Mouse (Mus musculus) spleen, adult 18-20 months (tissue): ENCODE results near the gene Aldh9a1.

ENCODE experiments used
- DNase-seq, 2 experiments: peaks; one replicate each; pipeline ENCODE4 v3.0.0; 2022; ENCODE audit warnings: mixed read lengths in 2 of 2

The Aldh9a1 gene

GRCm38 (mm10) chr1:167350597-167351415, 1.0 kb downstream of the Aldh9a1 start:
- DNase-seq: no peak

DNA sequence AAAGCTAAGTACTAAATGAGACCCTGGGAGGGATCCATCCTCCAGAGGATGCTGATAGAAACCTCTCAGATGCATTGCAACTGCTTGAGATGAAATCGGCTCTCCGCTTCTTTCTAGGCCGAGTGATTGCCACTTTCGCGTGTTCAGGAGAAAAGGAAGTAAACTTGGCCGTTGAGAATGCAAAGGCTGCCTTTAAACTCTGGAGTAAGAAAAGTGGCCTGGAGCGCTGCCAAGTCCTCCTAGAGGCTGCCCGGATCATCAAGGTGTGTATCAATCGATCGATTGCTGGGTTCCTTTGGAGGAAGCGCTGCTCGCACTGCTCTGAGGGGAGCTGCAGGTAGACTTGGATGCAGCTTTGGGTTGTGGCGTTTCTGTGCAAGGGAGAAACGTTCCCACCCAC, 2.6 kb downstream of the Aldh9a1 start:
- no peak for DNase-seq

DNA sequence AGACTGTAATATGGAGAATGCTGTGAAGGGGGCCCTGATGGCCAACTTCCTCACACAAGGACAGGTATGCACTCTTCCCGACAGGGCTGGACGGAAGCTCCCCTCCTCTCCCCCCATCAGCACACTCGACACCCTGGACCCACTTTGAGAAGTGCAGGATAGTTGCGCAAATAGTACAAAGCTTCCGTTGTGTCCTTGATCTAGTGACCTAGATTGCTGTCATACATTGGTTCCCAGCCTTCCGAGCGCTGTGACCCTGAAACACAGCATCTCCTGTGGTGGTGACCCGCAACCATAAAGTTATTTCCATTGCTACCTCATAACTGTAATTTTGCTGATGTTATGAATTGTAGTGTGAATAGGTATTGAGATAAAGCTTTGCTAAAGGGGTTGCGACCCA, 7.6 kb downstream of the Aldh9a1 start:
- DNase-seq: no peak

DNA sequence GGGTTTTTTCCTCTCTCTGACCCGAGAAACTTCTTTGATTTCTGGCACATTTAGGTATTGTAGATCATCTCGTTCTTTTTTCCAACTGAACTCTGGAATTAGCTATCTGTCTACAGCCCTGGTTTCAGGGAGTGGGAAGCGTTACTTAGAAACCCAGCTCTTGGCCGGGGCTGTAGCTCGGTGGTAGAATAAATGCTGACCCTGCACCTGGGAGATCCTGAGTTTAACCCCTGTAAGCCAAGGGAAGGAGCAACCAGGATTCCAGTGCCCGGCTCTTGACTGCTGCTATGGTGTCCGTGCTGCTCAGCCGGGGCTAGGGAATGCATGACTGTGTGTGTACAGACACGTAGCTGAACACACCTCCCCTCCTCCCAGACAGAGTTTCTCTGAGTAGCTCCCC, 8.9 kb downstream of the Aldh9a1 start:
- no peak for DNase-seq

DNA sequence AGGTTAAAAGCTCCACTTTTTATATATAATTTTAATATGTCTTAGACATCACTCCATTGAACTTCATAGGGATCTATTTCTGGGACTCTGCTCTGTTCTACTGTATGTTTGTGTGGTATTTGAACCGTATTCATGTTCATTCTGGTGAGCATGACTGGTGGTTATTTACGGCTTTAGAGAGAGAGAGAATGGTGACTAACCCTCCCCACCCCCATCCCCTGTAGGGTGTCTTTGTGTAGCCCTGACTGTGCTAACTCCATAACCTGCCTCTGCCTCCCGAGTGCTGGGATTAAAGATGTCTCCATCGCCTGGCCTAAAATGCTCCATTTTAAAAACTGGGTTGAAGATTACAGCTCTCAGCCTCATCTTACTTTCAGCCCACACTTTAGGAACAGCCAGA, 10.5 kb downstream of the Aldh9a1 start:
- no peak for DNase-seq

GRCm38 (mm10) chr1:167362819-167363218, 13.0 kb downstream of the Aldh9a1 start:
- DNase-seq: no peak

GRCm38 (mm10) chr1:167363322-167363721, 13.5 kb downstream of the Aldh9a1 start:
- no peak for DNase-seq

GRCm38 (mm10) chr1:167365808-167366207, 16.0 kb downstream of the Aldh9a1 start:
- DNase-seq: no peak

- DNase-seq: no peak
Measured at GRCm38 (mm10) chr1:167366621-167367020, 16.8 kb downstream of the Aldh9a1 start.

DNA sequence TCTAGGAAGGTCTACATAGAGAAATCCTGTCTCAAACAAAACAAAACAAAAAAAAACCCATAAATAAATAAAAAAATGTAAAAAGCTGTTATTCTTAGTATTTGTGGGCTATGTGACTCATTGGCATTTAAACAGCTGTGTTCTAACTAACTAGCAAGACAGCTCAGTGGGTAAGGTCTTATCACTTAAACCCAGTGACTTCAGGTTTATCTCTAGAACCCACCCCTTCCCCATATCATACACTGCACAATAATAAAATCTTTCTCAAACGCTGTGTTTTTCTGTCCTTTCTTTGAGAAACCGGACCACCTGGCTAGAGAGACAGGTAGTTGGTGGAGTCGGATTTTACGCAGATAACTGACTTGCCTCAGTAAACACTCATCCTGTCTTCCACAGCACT, 18.2 kb downstream of the Aldh9a1 start:
- no peak for DNase-seq

- DNase-seq: no peak
Measured at GRCm38 (mm10) chr1:167368513-167368912, 18.7 kb downstream of the Aldh9a1 start.

DNA sequence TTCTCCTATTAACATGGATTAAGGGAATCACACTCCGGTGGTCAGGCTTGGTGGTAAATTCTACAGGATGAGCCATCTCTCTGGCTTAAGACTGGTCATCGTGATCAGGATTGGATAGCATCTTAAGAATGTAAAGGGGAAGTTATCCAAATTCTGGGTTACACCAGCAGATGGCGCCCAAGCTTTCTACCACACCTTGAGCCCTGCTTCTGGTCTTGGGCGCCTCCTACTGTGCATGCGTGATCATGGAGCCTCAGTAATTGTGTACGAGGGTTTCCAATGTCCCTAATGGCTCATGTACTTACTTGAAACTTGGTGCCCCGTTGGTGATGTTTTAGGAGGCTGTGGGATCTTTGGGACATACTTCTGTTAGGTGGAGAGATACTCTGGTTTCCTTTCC, 20.1 kb downstream of the Aldh9a1 start:
- peak; percentile 70 to 92 for DNase-seq

GRCm38 (mm10) chr1:167372739-167373138, 22.9 kb downstream of the Aldh9a1 start:
- DNase-seq: no peak

DNA sequence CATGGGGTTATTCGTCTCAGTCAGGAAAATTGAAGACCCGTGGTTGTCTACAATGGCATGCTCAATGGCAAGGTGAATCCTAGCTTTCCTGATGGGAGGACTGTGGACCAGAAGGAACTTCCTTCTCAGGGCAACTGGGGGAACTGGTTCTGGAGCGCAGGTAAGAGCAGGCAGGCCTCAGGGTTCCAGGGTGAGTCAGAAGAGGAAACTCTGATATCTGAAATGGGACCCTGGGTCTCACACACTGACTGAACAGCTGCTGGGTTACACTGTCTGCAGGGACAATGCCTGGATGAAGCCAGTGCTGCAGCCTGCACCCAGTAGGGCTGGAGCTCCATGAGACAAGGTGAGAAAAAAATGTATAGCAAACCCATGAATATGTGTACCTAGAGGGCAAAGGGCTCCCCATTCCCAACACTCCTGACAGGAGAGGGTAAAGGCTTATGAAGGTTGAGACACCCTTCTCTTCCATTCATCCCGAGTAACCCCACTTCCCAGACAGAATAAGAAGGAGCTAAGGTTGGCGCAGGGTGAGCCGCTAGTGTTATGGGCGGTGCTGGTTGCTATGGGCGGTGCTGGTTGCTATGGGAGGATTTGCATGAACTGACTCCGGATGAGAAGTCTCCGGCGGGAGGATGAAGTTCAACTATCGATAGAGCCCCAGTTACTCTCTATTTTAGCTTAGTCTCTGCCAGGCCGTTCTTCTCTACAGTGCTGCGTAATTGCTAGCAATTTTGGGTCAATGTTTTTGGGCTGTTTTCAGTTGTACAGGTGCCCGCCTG, 24.4 kb downstream of the Aldh9a1 start:
- peak; percentile 71 to 75 for DNase-seq

GRCm38 (mm10) chr1:167374942-167375341, 25.2 kb downstream of the Aldh9a1 start:
- no peak for DNase-seq

DNA sequence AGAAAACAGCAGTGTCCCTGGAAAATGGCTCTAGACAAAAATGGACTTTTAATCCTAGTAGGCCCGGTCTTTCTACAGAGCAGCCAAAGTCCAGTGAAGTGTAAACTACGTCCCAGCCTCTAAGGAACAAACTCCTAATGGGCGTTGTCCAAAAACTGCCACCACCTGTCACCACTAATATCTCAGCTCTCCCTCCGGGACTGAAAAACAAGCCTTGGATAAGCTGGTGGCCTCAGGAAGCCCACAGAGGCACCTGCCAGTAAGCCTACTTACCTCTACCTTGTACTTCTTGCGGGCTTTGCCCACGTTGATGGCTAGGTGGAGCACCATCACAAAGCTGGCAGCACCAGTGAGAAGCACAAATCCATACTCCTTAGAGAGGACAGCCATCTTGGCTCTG, 28.2 kb downstream of the Aldh9a1 start:
- DNase-seq: no peak

- DNase-seq: no peak
Measured at GRCm38 (mm10) chr1:167379751-167380150, 30.0 kb downstream of the Aldh9a1 start.

DNA sequence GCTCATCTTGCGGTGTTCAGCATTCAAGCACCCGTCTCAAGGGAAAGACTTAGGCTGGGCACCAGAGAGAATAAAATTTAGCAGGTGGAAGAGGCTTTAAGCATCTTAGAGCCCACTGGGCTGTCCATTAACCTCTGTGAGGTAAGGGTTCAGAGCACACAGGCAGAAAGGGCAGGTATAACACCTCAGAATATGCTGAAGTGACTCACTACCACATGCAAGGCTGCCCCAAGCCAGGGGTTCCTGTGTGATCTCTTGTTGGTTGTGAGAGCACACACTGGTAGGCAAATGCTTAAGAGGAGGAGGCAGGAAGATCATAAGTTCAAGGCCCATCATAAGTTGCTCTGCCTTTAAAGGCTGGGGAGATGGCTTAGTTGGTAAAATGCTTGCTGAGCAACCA, 30.4 kb downstream of the Aldh9a1 start:
- no peak for DNase-seq

DNA sequence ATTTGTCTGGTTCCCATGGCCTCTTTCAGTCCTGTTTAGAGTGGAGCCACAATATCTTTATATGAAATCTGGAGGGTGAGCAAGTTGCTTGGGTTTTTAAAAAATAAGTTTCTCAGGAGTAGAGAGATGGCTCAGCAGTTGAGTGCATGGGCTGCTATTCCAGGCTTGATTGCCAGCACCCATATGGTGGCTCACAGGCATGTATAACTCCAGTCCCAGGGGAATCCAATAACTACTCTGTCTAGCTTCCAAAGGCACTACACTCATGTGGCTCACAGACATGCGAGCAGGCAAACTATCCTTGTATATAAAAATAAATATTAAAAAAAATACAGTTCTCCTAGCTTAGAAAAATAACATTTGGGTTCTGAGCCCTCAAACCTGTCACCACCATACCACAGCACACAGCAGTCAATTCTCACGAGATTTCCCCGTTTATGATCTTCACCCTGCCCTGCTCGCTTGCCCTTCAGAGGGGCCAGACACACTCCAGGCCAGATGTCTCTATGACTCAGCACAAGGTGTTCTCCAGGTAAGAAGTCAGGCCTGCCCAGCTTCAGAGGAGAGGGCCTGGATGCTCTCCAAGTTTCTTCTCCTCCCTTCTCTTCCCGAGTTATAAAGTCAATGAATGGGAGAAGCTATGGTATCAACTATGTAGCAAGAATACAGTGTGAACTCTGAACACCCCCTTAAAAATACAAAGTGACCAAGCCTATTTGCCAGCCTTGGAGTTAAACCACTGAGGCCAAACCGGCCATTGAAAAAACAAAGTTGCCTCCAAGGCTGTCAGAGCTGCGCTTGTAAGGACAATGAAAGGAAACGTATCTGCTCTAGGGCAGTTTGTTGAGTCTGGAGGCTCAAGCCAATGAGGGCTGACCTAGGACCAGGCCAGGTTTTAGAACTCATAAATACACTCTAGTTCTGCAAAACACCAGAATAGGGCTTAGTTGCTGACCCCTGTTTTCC, 31.5 kb downstream of the Aldh9a1 start:
- DNase-seq: no peak

DNA sequence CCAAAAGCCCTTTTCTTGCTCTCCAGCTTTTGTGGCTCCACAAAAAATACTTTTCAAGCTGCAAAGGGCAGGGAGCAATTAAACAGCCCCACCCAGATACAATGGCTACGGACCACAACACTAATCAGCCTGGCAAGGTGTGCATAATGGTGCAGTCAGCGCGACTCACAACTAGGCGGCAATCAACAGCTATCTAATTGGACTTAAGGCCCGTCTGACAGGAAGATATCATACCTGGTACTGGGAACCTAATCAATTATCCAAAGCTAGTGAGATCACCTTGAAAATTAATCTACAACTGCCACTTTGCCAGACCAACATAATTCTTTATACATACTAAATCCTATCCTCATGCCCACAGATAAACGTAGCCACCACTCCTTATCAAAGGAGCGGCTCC, 32.5 kb downstream of the Aldh9a1 start:
- no peak for DNase-seq

- no peak for DNase-seq
Measured at GRCm38 (mm10) chr1:167382763-167383162, 33.0 kb downstream of the Aldh9a1 start.

DNA sequence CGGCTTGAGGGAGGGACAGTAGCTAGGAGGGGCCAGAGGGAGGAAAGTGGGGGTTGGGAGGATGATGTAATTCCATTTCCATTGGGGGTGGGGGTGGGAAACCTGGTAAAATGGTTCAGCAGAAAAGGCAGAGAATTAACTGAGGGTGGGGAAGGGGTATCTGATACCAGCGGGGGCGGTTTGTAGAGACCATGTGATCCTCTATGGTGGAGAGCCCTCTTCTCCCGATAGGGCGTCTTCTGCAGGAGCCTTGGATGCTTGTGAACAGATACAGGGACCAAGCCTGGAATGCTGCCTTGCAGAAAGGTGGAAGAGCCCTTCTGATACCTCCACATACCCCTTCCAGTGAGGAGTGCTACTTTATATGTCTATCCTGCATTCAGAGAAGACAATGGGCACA, 33.4 kb downstream of the Aldh9a1 start:
- no peak for DNase-seq

DNA sequence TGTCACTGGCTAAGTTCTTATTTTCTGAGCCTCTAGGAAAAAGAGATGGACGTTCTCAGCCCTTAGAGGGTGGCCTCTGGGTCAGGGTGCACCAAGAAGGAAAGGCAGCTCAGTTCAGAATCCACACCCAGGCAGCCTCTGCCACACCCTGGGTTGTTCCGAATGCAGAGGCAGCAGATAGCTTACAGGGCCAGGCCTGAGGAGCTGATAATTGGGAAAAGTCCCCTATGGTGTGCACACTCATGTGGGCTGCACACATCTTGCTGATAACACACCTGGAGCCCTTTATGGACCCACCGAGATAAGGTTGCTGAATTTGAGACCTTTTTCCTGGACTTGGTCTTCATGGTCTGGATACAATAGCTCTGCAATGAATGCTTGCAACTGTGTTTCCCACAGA, 34.4 kb downstream of the Aldh9a1 start:
- no peak for DNase-seq
